Mouse (Mus musculus) neutrophil, adult 59 days (primary cell): Measurements from ENCODE around the gene Trpm8. TPM values are rescaled to one million over a fixed set of nuclear protein-coding genes. Genes with fewer than 3 reads are reported as not detected.

Experiments used
- total RNA-seq, 2 experiments: library from RNA; stranded (reverse); gene quantifications; 1 replicate in 1 of 2; 2 replicates in 1 of 2; pipeline ENCODE4 v1.2.4; 2023

The Trpm8 gene
- not detected for total RNA-seq

DNA sequence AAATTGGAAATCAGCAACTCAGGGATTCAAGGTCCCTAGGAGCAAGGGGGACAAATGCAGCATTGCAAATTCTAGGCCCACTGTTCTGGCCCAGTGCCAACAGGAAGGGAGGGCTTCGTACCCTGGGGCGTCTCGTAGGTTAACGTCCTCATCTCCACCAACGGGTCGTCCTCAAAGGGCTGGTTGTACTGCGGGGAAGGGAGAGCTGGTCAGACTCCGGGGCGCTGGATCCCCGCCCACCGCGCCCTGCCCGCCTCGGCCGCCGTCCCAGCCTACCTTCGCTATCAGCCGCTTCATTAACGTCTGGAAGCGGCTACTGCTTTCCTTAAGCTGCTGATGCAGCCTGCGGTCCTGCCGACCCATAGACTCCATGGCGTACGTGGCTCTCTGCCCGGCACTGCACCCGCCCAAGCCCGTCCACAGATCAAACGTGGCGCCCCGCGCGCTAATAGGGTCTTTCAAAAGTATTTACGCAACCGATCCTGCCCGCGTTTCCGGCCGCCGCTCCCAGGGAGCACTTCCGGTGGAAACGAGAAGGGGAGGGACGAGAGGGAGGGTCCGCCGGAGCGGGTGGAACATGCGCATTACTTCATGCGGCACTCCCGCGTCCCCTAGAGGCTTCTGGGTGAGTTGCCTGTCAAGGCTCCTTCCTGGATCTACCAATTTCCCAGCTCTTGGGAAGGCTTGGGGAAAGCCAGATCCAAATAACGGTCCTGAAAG, at the start of gene Trpm8, which contains the start of gene Hjurp:
Trpm8 (plus strand) TSS at position 564 of the 720 bp plus-strand sequence.
Hjurp (minus strand) TSS at position 536 of the 720 bp plus-strand sequence.

DNA sequence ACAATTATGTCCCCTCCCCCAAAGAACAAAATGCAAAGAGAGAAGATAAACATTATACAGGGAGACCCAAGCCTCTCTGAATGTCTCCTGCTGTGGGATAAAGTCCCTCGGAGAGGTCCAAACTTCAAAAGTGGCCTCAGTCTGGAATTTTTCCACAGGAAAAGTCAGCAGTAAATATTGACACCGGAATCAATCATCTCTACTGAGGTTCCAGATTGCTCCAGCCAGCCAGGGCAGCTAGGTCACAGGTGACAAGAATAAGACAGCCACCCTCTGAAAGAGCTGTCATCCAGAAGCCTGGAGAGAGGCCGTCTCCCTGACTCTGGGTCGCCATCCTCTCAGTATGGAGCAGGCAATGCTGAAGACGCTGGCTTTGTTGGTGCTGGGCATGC, 129.3 kb downstream of the Trpm8 start, which contains the start of gene Spp2:
Spp2 (plus strand) TSS at position 155 of the 392 bp plus-strand sequence.

Other genes with a start within 250 kb of the Trpm8 start
- gene Ugt1a10, start 222.3 kb upstream of the Trpm8 start, total RNA-seq: not detected
- gene Ugt1a9, start 206.9 kb upstream of the Trpm8 start, total RNA-seq: not detected
- gene Ugt1a8, start 189.8 kb upstream of the Trpm8 start, total RNA-seq: not detected
- 100 to 1,000 TPM in 1 of 2 experiments, 10 to 100 TPM in 1; 93.1 to 108 TPM for gene Ugt1a7c, start 182.6 kb upstream of the Trpm8 start, total RNA-seq
- gene Ugt1a6b, start 174.4 kb upstream of the Trpm8 start, total RNA-seq: 10 to 100 TPM; 37.4 to 38.6 TPM
- gene Ugt1a6a, start 142.9 kb upstream of the Trpm8 start, total RNA-seq: 10 to 100 TPM; 33.4 to 34.3 TPM
- gene Ugt1a5, start 111.6 kb upstream of the Trpm8 start, total RNA-seq: 10 to 100 TPM; 20.3 to 20.9 TPM
- gene Ugt1a2, start 77.1 kb upstream of the Trpm8 start, total RNA-seq: 10 to 100 TPM; 10.2 to 11.9 TPM
- under 1 TPM in 1 of 2 experiments, not detected in 1; 0.33 TPM for gene Dnajb3, start 71.9 kb upstream of the Trpm8 start, total RNA-seq
- gene Ugt1a1, start 65.7 kb upstream of the Trpm8 start, total RNA-seq: 10 to 100 TPM in 1 of 2 experiments, 1 to 10 TPM in 1; 9.5 to 10.5 TPM
- 1 to 10 TPM; 1.2 to 2.9 TPM for gene Mroh2a, start 50.7 kb upstream of the Trpm8 start, total RNA-seq
- 100 to 1,000 TPM; 180 to 205 TPM for gene Hjurp, start within 50 bp of the Trpm8 start, total RNA-seq
- not detected for gene Spp2, start 129.3 kb downstream of the Trpm8 start, total RNA-seq
- not detected for gene Glrp1, start 232.4 kb downstream of the Trpm8 start, total RNA-seq